Mouse (Mus musculus) embryo, embryonic 10 days (tissue): ENCODE data around the gene Rnf222.
A peak's percentile ranks its signal among the peaks of the same experiment; 100 is the strongest.
"Not testable (repeated sequence)": the region's sequence is repeated elsewhere in the genome, so short reads cannot be mapped to it uniquely, and the experiment has no call there.

Experiments
- DNase-seq: peaks from one replicate; pipeline ENCODE4 v3.0.0-alpha.2; 2015; ENCODE audit warnings: low spot score

Rnf222 gene

GRCm38 (mm10) chr11:68911531-68912177 is 23.3 kb downstream of the Rnf222 start:
- no peak for DNase-seq

GRCm38 (mm10) chr11:68914566-68914965 is 26.2 kb downstream of the Rnf222 start:
- no peak for DNase-seq

- no peak for DNase-seq
Measured at GRCm38 (mm10) chr11:68923191-68923590, 34.8 kb downstream of the Rnf222 start.

- no peak for DNase-seq
Measured at GRCm38 (mm10) chr11:68924749-68925148, 36.4 kb downstream of the Rnf222 start.

- no peak for DNase-seq
Measured at GRCm38 (mm10) chr11:68926981-68927380, 38.6 kb downstream of the Rnf222 start, which contains the start of gene Odf4. TSS of gene Odf4 (minus strand) at chr11:68927081.

- DNase-seq = no peak
Measured at GRCm38 (mm10) chr11:68929947-68930346, 41.6 kb downstream of the Rnf222 start.

- no peak for DNase-seq
Measured at GRCm38 (mm10) chr11:68933885-68934507, 45.6 kb downstream of the Rnf222 start.

GRCm38 (mm10) chr11:68936951-68937350 is 48.6 kb downstream of the Rnf222 start:
- DNase-seq = not testable (repeated sequence)

GRCm38 (mm10) chr11:68939451-68940304 is 51.3 kb downstream of the Rnf222 start:
- peak; percentile 92 for DNase-seq

GRCm38 (mm10) chr11:68940516-68940915 is 52.2 kb downstream of the Rnf222 start:
- DNase-seq = no peak

- DNase-seq = no peak
Measured at GRCm38 (mm10) chr11:68942731-68943130, 54.4 kb downstream of the Rnf222 start.

GRCm38 (mm10) chr11:68945245-68945644 is 56.9 kb downstream of the Rnf222 start:
- DNase-seq = no peak
